Mouse (Mus musculus): ENCODE measurements around the gene Mia2. TPM values are rescaled to one million over a fixed set of nuclear protein-coding genes. Genes with fewer than 3 reads are reported as not detected.

Mia2 gene
- polyA plus RNA-seq, 1 experiment from 2014 or later = 32.5 TPM

Small RNA genes lying within 50 kb of the gene (microRNA-seq; reads per million reads assigned to microRNA genes)
- not detected for gene Gm27284

Other genes starting within 250 kb of the Mia2 start
- 95.2 and 96.0 TPM in 2 replicates for gene Sec23a, start 83.8 kb upstream of the Mia2 start, polyA plus RNA-seq (2015; fragmentation: Nextera tagmentation; extraction: Ambion mirVana)
- 16.4 and 19.8 TPM in 2 replicates for gene Gemin2, start 82.4 kb upstream of the Mia2 start, polyA plus RNA-seq (2015; fragmentation: Nextera tagmentation; extraction: Ambion mirVana)
- gene Trappc6b, start 34.3 kb upstream of the Mia2 start, polyA plus RNA-seq (2015; fragmentation: Nextera tagmentation; extraction: Ambion mirVana) = 164 and 168 TPM in 2 replicates
- gene Pnn, start 28.9 kb upstream of the Mia2 start, polyA plus RNA-seq (2015; fragmentation: Nextera tagmentation; extraction: Ambion mirVana) = 84.3 and 93.0 TPM in 2 replicates
- 7.2 and 8.3 TPM in 2 replicates for gene Fbxo33, start 123.9 kb downstream of the Mia2 start, polyA plus RNA-seq (2015; fragmentation: Nextera tagmentation; extraction: Ambion mirVana)

Data from neural tube, embryonic 15.5 days (tissue).